Mouse (Mus musculus) stomach, postnatal 0 days (tissue): ENCODE measurements around the gene Dbndd2. TPM values are rescaled to one million over a fixed set of nuclear protein-coding genes. Genes with fewer than 3 reads are reported as not detected.

Experiments used
- ATAC-seq: fragments of 200-750 bp; cut with Nextera tagmentation; 2 replicates; pipeline ENCODE4 v1.8.0; 2017; ENCODE audit not compliant: low FRiP score, low TSS enrichment
- DNase-seq: peaks from one replicate; pipeline ENCODE4 v3.0.0-alpha.2; 2016; ENCODE audit warnings: low spot score
- H3K27ac ChIP-seq: fragments of 300-500 bp; sonication (generic); replicated peaks from 2 replicates; pipeline ENCODE4 v1.5.1; 2014; ENCODE audit warnings: mild to moderate bottlenecking, control low read depth
- H3K27me3 ChIP-seq: fragments of 300-500 bp; sonication (generic); 2 replicates; pipeline ENCODE4 v1.6.1; 2014; ENCODE audit warnings: low read length; ENCODE audit not compliant: control insufficient read depth, insufficient read depth
- H3K36me3 ChIP-seq: fragments of 300-500 bp; sonication (generic); 2 replicates; pipeline ENCODE4 v1.6.1; 2014; ENCODE audit warnings: low read length, mixed read lengths; ENCODE audit not compliant: control insufficient read depth, insufficient read depth
- H3K4me1 ChIP-seq: fragments of 300-500 bp; sonication (generic); replicated peaks from 2 replicates; pipeline ENCODE4 v1.6.1; 2014; ENCODE audit warnings: antibody characterized with exemption; ENCODE audit not compliant: control insufficient read depth, insufficient read depth
- H3K4me2 ChIP-seq: fragments of 300-500 bp; sonication (generic); replicated peaks from 2 replicates; pipeline ENCODE4 v1.6.1; 2014; ENCODE audit warnings: low read depth, mild to moderate bottlenecking, control low read depth, moderate library complexity
- H3K4me3 ChIP-seq: fragments of 300-500 bp; sonication (generic); 2 replicates; pipeline ENCODE4 v1.5.1; 2014; ENCODE audit warnings: low read depth, low read length, control low read depth
- H3K9ac ChIP-seq: fragments of 300-500 bp; sonication (generic); 2 replicates; pipeline ENCODE4 v1.6.1; 2014; ENCODE audit warnings: mild to moderate bottlenecking, low read length, control low read depth, mixed read lengths
- H3K9me3 ChIP-seq: fragments of 300-500 bp; sonication (generic); 2 replicates; pipeline ENCODE4 v1.6.1; 2016; ENCODE audit warnings: low read length; ENCODE audit not compliant: control insufficient read depth
- CTCF ChIP-seq: IDR thresholded peaks from 2 replicates; pipeline ENCODE4 v1.5.1; 2016; ENCODE audit warnings: antibody characterized with exemption, low read depth, mild to moderate bottlenecking, moderate library complexity
- EP300 ChIP-seq: optimal IDR thresholded peaks from 2 replicates; pipeline ENCODE3; 2016; ENCODE audit warnings: antibody characterized with exemption
- WGBS: fragments of 180-500 bp; shearing (Covaris S2); extraction: QIAGEN DNeasy Blood & Tissue Kit; methylation state at CpG from one replicate; pipeline ENCODE4 v1.1.7; 2014; 5-methylcytosine and 5-hydroxymethylcytosine counted together
- polyA plus RNA-seq: library from polyadenylated mRNA; unstranded; fragments of >200 nt; fragmentation: Nextera tagmentation; extraction: Ambion mirVana; gene quantifications from 2 replicates; pipeline ENCODE4 v1.2.1, GENCODE M21; 2015

Dbndd2 gene
- polyA plus RNA-seq, 1 experiment from 2014 or later, result 27.8 TPM

- TF ChIP-seq CTCF, result no peak
- no peak for TF ChIP-seq EP300
- WGBS, result 65% methylated on average over 2 of the region's 2 CpGs
- ATAC-seq, result no peak
Measured at GRCm38 (mm10) chr2:164444701-164445100, 41.2 kb upstream of the Dbndd2 start.

DNA sequence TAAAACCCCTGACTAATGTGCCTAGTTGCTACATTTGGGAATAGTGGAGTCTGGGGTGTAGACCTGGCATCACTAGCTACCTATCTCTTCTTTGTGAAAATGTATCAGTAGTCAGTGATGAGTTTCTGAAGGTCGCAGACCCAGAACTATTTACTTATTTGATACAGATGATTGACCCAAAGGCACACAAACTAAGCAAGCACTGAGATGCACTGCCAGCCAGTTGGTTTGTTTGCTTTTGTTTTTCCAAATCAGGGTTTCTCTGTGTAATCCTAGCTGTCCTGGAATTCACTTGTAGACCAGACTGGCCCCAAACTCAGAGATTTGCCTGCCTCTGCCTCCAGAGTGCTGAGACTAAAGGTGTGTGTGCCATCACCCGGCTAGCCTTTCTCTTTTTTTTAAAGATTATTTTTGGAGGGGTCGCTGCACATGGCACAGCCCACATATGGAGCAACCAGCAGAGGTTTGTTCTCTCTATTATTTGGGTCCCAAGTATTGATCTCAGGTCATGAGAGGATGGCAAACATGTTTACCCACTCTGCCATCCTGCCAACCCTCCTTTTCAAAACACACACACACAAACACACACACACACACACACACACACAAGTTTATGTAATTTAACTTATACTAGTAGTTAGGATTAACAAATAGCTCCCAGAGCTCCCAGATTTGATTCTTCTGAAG lies 40.4 kb upstream of the Dbndd2 start:
- H3K36me3 ChIP-seq, result no peaks in the 10 kb centered on the region
- no peak for ATAC-seq
- WGBS, result 72% methylated on average over 3 of the region's 3 CpGs

More at GRCm38 (mm10) chr2:164444701-164445100, 41.2 kb upstream of the Dbndd2 start:
- H3K36me3 ChIP-seq, result no peaks in the 10 kb centered on the region
- H3K27ac ChIP-seq, result no peak overlapping the region
- H3K27me3 ChIP-seq, result no peaks in the 10 kb centered on the region
- H3K4me3 ChIP-seq, result no peak overlapping the region
- no peak for DNase-seq
- H3K9me3 ChIP-seq, result no peaks in the 10 kb centered on the region
- no peaks in the 10 kb centered on the region for H3K4me1 ChIP-seq
- H3K4me2 ChIP-seq, result no peak overlapping the region
- no peak overlapping the region for H3K9ac ChIP-seq

GRCm38 (mm10) chr2:164446086-164446469 lies 39.8 kb upstream of the Dbndd2 start:
- Histone ChIP-seq H3K4me2 (no peak overlapping the region), H3K4me1 (no peaks in the 10 kb centered on the region), H3K36me3 (no peaks in the 10 kb centered on the region), H3K4me3 (no peak overlapping the region), H3K27ac (no peak overlapping the region), H3K9ac (no peak overlapping the region), H3K27me3 (no peaks in the 10 kb centered on the region), H3K9me3 (no peaks in the 10 kb centered on the region)
- 61% methylated on average over 3 of the region's 3 CpGs for WGBS
- DNase-seq (no peak), ATAC-seq (no peak)
- TF ChIP-seq EP300 (no peak), CTCF (no peak)

More for the DNA sequence above, 40.4 kb upstream of the Dbndd2 start:
- Histone ChIP-seq H3K4me2 (no peak overlapping the region), H3K9me3 (no peaks in the 10 kb centered on the region), H3K4me3 (no peak overlapping the region), H3K27me3 (no peaks in the 10 kb centered on the region), H3K27ac (no peak overlapping the region), H3K9ac (no peak overlapping the region), H3K4me1 (no peaks in the 10 kb centered on the region)
- TF ChIP-seq EP300, result no peak
- TF ChIP-seq CTCF, result no peak
- DNase-seq, result no peak

GRCm38 (mm10) chr2:164448140-164448539 lies 37.8 kb upstream of the Dbndd2 start:
- ATAC-seq (no peak), DNase-seq (no peak)
- Histone ChIP-seq H3K4me1 (0 out of 2 replicates have a peak, but pooled peaks cover 3% of the 10 kb centered on the region), H3K9ac (no peak overlapping the region), H3K9me3 (no peaks in the 10 kb centered on the region), H3K36me3 (no peaks in the 10 kb centered on the region), H3K4me3 (no peak overlapping the region), H3K27ac (no peak overlapping the region), H3K27me3 (no peaks in the 10 kb centered on the region), H3K4me2 (no peak overlapping the region)
- TF ChIP-seq EP300 (no peak), CTCF (no peak)
- WGBS, result 90% methylated on average over 1 of the region's 1 CpGs

GRCm38 (mm10) chr2:164448921-164449320 lies 37.0 kb upstream of the Dbndd2 start:
- H3K9ac ChIP-seq, result no peak overlapping the region
- no peak for TF ChIP-seq CTCF
- TF ChIP-seq EP300, result no peak
- H3K4me2 ChIP-seq, result no peak overlapping the region
- 35% methylated on average over 5 of the region's 5 CpGs for WGBS
- no peaks in the 10 kb centered on the region for H3K9me3 ChIP-seq
- H3K4me3 ChIP-seq, result no peak overlapping the region
- H3K27me3 ChIP-seq, result no peaks in the 10 kb centered on the region
- no peaks in the 10 kb centered on the region for H3K36me3 ChIP-seq
- peak; percentile 15; the same call in 1 of the 2 replicates for ATAC-seq
- DNase-seq, result no peak
- H3K27ac ChIP-seq, result peak overlapping the region; percentile 20; the same call in 1 of the 2 replicates
- 0 out of 2 replicates have a peak, but pooled peaks cover 3% of the 10 kb centered on the region for H3K4me1 ChIP-seq

DNA sequence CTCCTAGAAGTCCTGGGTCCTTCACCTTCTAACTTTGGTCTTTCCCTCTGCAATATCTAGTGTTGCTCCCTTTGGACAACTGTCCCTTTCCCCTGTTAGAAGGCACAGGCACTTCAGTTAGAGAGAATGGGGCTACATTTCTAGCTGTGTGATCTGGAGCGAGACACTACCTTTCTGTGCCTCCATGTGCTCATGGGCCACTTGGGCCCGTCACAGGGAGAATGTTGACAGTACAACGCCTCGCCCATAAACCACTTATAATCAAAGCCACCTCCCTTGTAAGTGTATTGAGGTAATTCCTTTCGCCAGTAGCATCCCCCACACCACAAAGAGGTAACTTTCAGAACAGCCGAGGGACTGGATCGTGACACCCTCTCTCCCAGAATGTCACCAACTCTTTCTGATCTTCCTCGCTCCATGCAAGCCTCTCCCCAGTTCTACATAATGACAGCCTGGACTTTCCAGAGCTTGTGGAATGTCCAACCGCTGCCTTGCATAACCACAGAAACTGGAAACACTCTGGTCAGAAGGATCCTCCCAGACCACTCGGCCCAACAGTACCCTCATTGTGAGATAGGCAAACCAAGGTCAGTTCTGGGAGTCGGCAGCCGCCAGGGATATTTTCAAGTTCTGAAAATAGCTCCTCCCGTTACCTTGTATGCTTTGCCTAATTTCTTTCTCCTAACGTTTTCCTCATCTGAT lies 36.4 kb upstream of the Dbndd2 start:
- H3K27me3 ChIP-seq, result no peaks in the 10 kb centered on the region
- DNase-seq (no peak), ATAC-seq (peak; percentile 45; the same call in 1 of the 2 replicates)
- H3K36me3 ChIP-seq, result no peaks in the 10 kb centered on the region
- TF ChIP-seq EP300 (no peak), CTCF (no peak)
- WGBS, result 64% methylated on average over 14 of the region's 14 CpGs
- peak overlapping the region; percentile 20; the same call in 1 of the 2 replicates for H3K27ac ChIP-seq
- H3K4me1 ChIP-seq, result 0 out of 2 replicates have a peak, but pooled peaks cover 5% of the 10 kb centered on the region
- no peak overlapping the region for H3K4me2 ChIP-seq
- no peak overlapping the region for H3K4me3 ChIP-seq
- H3K9ac ChIP-seq, result no peak overlapping the region
- H3K9me3 ChIP-seq, result no peaks in the 10 kb centered on the region
